Mouse (Mus musculus): Measurements from ENCODE around the gene Taf11.

Gene Taf11

DNA sequence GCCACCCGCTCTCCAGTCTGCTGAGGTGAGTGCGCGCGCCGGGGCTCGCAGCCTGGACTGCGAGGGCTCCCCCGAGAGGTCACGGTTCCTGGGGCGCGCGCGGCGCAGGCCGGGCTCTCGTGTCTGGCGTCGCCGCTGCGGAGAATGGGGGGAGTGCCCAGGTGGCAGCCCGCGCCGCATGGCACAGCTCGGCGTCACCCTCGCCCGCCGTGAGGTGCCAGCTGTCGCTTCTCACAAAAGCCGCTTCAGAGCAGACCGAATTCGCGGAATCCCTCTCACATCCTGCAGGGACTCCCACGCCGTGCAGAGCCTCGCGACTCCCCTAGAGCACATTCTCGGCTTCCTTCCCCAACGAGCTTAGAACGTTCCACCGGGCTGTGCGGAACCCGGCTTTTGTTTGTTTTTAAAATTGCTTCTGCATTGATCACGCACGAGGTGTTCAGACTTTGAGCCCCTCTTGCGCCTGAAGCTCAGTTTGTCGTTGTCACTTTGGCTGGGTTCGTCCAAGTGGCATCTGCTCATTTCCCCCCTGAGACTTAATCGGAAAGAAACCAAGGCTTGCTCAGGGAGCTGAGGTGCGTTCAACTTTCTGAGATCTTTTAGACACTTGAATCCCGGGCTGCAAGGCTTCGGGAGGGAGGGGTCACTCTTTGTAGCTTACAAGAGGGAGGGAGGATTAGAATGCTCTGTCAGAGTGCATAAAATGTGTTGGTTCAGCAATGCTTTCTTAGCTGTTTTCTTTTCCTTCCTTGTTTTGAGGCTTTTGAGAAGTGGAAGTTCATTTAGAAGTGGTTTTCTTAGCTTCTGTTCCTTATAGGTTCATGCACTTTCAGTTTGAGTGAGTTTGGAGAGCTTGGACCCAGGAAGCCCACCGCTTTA, at the start of gene Taf11:
Gene Taf11, minus strand, starts transcription at position 223 of the 879 bp plus-strand sequence.
- peak; percentile 34 for DNase-seq

DNA sequence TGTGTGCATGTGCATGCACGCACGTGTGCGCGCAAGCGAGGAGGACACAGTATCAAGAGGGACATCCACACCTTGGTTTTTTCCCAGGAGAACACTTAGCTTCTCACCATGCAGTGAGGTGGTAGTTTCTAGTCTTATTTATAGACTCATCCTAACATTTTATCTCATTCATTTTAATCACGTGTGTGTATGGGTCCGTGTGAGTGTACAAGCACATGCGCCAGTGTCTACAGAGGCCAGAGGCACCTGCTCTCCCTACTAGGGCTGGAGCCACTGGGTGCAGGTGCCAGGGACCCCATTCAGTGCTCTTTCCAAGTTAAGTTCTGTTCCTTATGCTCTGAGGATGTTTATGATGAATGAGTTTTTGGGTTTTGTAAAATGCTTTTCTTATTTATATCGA, 48.0 kb upstream of the Taf11 start:
- DNase-seq = no peak

DNA sequence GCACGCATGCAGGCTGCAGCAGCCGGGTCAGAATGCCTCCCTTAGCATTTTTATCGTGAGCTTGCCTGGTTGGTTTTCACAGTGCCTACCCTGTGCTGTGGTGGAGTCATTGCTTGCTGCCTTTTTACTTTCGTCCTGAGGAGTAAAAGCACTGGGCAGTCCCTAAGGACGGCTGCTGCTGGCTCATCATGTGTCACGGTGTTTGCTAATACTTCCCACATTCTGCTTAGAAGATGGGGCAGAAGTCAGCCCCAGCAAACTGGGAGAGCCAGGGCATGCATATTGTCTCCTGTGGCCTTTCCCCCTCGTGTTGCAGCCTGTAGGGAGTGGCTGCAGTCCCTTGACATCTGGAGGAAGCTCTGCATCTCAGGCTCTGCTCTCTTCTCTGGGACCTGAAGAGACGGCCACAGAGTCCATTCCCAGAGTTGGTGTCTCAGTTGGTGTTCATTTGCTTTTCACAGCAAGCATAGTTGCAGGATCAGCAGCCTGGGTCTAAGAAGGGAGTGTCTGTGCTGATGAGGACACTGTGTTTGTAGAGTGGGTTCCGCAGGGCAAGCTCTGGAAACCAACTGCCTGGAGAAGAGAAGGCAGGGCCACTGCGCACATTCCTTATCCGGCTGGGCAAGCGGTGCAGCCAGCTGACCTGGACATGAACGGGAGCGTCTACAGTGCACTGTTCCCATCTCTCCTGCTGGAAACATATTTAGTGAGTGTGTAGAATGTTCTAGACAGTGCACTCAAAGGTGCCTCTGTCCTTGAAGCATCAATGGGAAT, 45.2 kb upstream of the Taf11 start:
- DNase-seq = peak; percentile 48

DNA sequence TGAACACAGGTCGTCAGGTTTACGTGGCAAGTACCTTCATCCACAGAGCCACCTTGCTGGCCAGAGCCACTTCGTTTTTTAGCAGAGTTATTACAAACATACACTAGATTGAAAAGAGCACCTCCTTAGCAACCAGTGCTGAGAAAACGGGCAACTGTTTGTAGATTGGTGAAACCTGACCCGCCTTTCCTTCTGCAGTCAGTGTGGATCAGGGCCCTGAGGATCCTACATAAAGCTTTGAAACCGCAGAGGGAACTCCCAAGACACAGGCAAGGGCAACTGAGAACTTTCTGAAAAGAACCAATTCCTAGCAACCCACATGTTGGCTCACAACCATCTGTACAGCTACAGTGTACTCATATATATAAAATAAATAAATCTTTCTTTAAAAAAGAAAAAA, 43.5 kb upstream of the Taf11 start:
- DNase-seq = no peak

DNA sequence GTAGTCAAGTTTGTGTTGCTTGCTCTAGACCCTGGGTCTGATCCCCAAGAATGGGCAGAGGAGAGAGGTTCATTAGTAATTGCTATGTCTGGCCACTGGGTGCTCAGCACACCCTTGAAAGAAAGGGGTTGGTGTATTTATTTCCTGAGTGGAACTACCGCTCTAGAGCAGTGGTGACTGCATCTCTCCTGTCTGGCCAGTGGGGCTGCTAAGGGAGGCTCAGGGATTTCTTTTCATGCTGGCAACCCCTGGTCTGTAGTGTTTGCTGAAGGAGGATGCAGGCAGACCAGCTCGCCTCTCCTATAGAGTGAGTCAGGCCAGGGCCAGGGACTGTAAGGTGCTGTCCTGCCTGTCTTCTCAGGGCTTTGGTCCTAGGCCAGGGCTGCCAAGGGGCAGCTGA, 37.5 kb upstream of the Taf11 start:
- no peak for DNase-seq

DNA sequence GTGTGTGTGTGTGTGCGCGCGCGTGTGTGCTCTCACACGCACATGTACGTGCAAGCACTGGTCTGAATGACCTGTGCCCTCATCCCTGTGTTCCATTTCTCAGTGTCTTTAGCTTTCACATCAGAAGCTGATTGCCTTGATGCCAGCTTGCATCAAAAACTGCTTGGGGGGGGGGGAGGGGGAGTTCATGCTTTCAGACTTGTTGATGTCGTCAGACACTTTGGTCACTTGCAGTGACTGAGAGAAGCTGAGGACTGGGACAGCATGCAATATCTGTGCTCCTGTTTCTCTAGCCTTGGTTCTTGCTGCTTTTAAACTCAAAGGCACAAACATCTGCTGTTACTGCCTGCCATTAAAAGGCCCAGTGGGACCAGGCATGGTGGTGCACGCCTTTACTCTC, 36.7 kb upstream of the Taf11 start:
- DNase-seq = no peak

DNA sequence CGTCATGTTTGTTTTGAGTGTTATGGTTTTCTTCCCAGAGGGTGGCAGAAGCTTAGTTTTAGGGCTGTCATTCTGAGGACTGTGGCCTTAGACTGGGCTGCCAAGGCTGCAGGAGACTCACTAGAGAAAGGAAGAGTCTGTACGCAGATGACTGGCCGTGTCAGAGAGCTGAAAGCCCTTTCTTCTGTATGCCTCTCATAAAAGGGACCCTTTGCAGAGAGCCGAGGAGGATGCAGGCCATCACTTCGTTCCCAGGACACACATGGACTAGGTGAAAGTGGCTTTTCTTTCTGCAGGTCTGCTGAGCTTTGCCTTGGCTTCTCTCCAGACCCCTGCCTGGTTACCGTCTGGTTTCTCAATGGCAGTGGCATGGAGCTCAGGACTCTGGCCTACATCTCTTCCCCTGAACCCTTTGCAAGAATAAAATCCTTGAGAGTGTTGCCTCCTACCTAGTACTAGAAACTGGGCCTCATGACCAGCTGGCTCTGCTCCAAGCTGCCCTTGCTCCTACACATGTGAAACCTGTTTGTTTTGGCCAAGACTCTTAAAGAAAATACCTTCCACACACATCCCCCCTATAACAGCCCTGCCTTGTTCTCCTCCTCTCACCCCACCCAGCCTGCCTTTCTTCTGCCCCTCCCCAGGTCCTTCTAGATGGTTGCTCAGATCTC, 36.0 kb upstream of the Taf11 start:
- peak; percentile 91 for DNase-seq

DNA sequence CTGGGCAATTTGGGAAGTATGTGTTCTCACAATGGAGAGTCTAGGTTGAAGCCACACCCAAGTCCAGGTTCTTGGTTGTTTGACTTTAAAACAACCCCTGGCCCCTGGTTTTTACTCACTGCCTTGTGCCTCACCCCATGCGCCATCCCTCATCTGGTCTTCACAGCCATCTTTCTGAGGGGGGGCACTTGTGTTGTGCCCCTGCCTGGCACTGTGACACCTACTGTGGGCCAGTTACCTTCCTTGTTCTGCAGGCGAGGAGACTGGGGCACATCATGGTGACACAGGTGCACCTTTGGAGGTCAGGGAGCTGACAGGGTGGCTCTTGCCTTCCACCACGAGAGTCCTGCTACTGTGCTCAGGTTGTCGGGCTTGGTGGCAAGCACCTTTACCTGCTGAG, 32.5 kb upstream of the Taf11 start:
- no peak for DNase-seq

DNA sequence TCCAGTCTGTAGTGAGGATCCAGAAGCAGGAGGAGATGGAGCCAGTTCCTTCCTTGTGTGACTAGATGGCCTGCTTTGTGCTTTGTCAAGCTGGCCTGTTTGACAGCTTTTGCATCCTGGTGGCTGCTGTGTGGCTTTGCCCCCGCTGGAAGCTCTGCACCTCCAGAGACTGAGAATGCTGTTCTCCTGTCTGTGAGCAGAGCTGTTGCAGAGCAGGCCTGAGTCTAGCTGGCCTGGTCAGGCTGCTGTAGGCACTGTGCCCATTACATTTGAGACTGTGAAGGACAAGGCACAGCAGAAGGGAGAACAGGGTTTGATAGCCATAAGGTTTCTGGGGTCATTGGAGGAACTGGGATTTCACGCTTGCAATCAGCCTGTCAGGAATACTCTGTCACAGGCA, 32.1 kb upstream of the Taf11 start:
- no peak for DNase-seq

DNA sequence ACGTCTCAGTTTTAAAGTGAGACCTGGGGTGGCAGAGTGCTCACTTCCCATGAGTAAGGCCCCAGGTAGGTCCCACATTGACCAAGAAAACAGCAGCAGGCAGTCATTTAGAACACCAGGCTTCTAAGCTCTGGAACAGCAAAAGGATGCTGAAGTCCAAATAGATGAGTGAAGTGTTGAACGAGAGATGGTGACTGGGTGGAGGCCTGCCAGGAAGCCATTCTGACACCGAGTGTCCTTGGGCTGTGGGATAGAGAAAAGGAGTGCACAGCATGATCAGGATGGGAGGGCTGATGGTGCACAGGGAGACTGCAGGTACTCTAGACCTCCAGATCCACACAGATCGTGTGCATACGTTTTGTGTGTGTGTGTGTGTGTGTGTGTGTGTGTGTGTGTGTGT, 31.5 kb upstream of the Taf11 start:
- DNase-seq = no peak

DNA sequence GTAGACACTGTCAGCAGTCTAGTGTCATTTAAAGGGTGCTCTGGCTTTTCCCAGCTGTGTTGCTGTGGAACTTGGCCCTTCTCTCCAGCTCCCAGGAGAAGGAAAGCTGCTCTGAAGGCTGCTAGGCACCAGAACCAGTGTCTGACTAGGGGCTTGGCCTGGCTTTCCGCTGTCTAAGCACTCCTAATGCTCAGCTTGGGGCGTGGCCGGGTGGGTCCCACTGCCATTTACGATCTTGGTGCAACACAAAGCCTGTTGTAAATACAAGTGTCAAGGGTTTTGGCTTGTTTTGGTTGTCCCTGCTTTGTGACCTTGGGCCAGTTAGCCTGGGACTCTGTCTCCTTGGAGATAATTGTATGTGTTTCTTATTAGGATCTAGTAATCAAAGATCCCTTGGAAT, 30.7 kb upstream of the Taf11 start:
- DNase-seq = peak; percentile 59

DNA sequence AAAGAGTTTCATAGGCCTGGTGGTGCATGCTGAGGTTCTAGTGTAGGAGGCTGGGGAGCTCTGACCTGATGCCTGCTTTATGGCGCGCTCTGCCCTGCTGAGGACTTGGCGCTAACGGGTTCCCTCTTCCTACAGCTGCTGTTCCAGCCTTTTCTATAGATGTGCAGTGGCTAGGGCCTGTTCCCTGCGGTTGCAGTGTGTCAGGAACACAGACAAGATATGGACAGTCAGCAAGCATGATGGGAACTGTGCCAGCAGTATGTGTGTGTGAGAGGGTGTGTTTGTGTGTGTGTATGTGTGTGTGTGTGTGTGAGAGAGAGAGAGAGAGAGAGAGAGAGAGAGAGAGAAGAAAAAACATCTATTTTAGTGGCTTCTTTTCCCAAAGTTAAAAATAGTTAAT, 29.4 kb upstream of the Taf11 start:
- peak; percentile 42 for DNase-seq

DNA sequence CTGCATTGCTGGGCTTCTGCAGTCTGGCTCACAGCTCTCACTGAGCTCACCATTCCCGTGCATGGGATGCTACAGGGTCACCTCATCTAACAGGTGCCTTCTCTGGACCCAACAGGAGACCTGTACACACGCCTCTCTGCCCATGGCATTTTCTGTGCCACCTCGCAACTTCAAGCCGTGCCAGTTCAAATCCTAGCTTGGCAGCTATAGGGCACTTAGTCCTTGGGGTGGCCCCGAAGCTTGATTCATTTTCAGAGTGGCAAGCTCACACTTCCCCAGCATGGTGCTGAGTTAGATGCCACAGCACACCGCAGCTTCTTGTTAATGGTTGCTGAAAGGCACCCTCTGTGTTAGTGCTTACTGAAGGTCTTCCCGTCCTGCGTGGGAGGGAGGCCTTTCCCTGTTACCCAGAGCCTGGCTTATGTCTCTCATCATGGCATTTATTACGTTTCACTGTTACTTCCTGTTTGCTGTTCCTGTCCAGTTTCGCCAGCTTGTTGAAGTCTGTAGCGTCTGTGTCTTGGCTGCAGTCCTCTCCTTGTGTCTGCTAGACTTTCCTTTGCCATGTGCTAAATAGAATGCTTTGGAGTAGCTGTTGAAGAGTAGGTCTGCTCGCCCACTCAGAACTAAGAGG, 28.6 kb upstream of the Taf11 start:
- DNase-seq = peak; percentile 49

DNA sequence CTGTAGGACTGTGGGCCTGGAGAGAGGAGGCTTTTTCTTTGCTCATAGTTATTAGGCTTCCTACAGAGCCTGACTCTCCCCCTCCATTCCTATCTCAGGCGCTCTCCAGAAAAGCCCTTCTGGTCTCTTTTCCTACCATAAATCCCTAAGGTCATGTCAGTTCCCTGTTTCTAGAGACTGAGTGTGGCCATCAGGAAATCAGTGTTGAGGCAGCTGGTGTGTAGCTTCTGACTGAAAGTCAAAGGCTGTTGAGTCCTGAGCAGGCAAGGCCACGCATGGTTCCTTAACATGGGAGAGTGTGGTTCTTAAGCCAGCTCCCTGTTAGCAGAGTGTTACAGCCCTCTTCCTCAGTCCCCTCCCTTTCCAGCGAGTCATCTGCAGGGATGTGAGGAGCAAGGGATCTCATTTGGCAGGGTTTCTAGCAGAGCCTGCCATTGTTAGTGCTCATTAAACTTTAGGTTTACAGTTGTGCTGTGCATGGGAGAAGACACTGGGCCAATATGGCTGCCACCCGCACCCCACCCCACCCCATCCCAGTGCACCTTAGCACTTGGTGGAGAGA, 27.5 kb upstream of the Taf11 start:
- no peak for DNase-seq

DNA sequence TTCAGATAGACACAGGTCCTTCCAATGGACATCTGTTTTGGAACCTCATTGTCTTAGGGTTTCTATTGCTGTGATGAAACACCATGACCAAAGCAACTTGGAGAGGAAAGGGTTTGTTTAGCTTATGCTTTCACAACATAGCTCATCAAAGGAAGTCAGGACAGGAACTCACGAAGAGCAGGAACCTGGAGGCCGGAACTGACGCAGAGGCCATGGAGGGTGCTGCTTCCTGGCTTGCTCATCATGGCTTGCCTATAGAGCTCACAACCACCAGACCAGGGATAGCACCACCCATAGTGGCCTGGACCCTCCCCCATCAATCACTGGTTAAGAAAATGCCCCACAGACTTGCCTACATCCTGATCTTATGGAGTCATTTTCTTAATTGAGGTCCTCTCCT, 25.4 kb upstream of the Taf11 start:
- DNase-seq = no peak

DNA sequence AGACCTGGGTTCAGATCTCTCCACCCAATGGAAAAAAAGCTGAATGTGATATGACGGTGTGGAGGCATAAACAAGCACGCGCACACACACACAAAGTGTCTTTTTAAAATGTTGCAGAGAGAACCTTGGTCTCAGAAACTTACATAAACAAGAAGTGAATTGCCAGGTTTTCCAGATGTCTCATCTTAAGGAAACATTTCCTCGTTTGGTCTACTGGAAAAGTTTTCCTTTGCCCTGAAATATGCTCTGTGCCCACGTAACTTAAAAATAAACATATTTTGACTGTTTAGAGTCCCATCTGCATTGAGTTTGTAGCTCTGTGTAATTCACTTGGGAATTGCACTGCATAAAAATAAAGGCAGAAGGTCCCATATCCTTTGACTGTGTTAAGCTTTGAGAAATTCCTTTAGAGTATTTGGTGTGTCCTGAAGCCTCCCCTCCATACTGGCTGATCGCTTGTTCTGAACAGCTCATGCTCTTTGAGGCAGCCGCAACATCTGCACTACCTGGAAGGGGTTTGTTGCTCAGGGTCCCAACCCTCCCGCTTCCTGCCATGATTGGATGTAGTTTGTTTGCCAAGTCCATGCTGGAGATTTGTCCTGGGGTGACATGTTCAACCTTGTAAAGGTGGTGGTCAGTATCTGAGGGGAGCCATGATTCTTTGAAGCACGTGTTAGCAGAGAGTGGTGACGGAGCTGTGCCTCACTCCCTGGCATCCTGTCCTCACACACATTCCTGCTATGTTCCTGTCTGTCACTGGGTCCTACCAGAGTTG, 24.7 kb upstream of the Taf11 start:
- no peak for DNase-seq

DNA sequence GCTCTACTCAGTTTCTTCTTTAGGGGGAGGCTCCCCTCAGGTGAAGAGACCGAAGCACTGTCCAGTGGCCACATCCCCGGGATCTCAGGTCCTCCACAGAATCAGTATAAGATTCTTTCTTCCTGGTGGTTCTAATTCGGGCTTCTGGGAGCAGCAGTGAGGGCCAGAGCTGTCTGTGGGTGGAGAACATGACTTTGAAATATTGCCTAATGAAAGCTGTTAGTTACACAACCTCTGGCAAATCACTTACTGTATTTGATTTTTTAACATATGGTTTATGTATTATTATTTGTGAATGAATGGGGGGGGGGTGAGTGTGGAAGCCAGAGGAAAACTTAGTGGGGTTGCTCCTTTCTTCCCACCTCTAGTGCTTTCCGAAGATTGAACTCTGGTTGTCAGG, 22.2 kb upstream of the Taf11 start:
- no peak for DNase-seq

DNA sequence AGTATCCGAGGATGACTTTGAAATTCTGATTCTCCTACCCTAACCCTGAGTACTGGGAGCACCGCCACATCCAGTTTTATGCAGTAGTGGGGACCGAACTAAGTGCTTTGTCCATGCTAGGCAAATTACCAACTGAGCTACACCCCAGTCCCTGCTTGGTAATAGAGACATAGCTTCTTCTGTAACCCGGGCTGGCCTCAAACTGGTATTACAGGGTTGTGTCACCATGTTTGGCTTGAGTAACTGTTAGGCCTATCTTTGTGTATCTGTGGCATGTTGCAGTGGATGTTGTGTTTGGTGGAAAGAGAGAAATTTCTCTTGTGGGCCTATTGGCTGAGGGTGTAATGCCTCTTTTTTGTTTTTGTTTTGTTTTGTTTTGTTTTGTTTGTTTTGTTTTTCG, 20.6 kb upstream of the Taf11 start:
- no peak for DNase-seq

DNA sequence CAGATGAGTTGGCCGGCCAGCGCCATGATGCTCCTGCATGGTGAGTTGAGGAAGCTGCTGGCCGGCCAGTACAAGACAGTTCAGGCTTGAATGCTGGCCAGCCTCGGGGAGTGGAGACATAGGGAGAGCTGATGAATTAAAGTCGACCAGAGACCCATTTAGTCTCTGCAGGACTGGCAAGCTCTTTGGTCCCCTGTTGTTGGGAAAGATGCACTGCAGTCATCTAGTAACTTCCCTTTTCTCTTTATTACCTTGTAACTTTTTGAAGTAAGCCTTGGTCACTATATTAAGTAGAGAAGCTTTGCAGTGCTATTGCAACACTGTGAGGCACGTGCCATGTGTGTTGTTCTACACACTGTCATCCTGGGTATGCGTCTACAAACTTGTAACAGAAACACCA, 15.9 kb upstream of the Taf11 start:
- peak; percentile 50 for DNase-seq

DNA sequence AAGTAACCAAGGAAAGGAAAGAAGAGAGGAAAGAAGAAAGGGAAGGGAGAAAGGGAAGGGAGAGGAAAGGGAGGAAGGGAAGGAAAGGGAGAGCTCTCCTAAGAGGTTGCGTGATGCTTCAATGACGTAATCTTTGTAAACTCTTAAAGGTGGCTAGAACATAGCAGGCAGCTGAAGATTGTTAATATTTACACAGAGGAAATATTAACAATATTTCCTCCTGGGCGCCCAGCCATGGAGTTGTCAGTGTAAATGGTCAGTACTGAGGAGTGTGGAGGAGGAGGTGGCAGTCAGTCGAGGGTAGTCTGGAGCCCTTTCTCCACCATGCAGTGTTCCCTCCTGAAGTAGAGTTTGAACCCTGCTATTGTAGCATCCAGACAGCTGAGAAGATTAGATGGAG, 15.4 kb upstream of the Taf11 start:
- peak; percentile 62 for DNase-seq

DNA sequence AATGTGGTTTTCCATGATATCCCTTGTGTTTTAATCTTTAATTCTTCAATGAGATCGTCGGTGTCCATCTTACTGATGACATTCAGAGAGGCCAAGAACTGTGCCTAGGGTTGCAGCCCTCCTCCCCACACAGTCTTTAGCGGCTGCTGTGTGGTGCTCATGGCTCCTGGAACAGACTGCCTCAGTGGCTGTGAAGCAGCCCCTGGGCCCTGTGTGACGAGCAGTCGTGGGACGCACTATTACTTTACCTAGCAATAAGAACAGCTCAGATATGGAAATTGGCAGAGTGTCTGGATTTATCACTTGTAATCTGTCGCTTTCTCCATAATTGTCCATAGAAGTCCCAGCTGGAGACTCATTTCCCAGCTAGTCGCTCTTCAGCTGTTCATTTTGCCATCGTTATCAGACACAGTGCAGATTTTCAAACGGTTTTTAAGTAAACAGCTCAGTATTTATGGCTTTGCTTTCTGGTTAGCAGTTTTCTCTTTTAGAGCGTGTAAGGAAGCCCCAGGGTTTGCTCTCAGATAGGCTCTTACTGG, 12.6 kb upstream of the Taf11 start:
- DNase-seq = no peak

DNA sequence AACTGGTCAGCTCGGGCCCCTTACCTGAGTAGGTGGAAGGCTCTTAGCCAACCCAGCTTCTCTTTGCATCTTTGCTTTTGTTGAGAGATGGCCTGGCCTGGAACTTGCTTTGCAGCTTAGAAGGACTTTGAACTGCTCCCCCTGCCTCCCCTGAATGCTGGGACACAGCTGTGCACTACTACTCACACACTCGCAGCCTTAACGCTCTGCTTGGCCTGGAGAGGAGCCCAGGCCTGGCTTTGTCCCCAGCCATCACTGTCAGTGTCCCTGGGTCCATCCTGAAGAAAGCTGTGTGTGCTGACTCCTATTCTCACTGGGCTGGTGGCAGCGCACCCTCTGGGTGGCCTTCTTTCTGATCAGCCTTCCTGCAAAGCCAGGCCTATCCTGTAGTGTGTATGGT, 11.0 kb upstream of the Taf11 start:
- DNase-seq = peak; percentile 74
